Mouse (Mus musculus): ENCODE results near the gene Msh5. TPM values are rescaled to one million over a fixed set of nuclear protein-coding genes. Genes with fewer than 3 reads are reported as not detected.
"Not testable (repeated sequence)": the region's sequence is repeated elsewhere in the genome, so short reads cannot be mapped to it uniquely, and the experiment has no call there.

The Msh5 gene
- total RNA-seq, 2 experiments from 2014 or later: 1.5 to 3.5 TPM

- no peak for DNase-seq
Measured at GRCm38 (mm10) chr17:35023756-35024155, 22.8 kb downstream of the Msh5 start.

GRCm38 (mm10) chr17:35023221-35023620 lies 23.3 kb downstream of the Msh5 start:
- no peak for DNase-seq

GRCm38 (mm10) chr17:35022541-35023060 lies 23.9 kb downstream of the Msh5 start:
- no peak for DNase-seq

GRCm38 (mm10) chr17:35021842-35022477 lies 24.6 kb downstream of the Msh5 start:
- DNase-seq: no peak

- DNase-seq: peak; percentile 95
Measured at GRCm38 (mm10) chr17:35021163-35021808, 25.3 kb downstream of the Msh5 start.

- no peak for DNase-seq
Measured at GRCm38 (mm10) chr17:35020551-35020950, 26.0 kb downstream of the Msh5 start.

GRCm38 (mm10) chr17:35019894-35020293 lies 26.7 kb downstream of the Msh5 start:
- DNase-seq: no peak

GRCm38 (mm10) chr17:35018171-35018570 lies 28.4 kb downstream of the Msh5 start:
- no peak for DNase-seq

- DNase-seq: no peak
Measured at GRCm38 (mm10) chr17:35017706-35018030, 28.9 kb downstream of the Msh5 start.

- DNase-seq: no peak
Measured at GRCm38 (mm10) chr17:35016791-35017705, 29.5 kb downstream of the Msh5 start.

GRCm38 (mm10) chr17:35016376-35016775 lies 30.2 kb downstream of the Msh5 start, which contains the start of gene Vwa7:
TSS of gene Vwa7 (plus strand) at chr17:35016579.
- DNase-seq: peak; percentile 42

- no peak for DNase-seq
Measured at GRCm38 (mm10) chr17:35015296-35015695, 31.2 kb downstream of the Msh5 start.

- no peak for DNase-seq
Measured at GRCm38 (mm10) chr17:35013221-35013620, 33.3 kb downstream of the Msh5 start.

- no peak for DNase-seq
Measured at GRCm38 (mm10) chr17:35012430-35012829, 34.1 kb downstream of the Msh5 start.

- DNase-seq: no peak
Measured at GRCm38 (mm10) chr17:35011440-35011839, 35.1 kb downstream of the Msh5 start.

GRCm38 (mm10) chr17:35009586-35009985 lies 37.0 kb downstream of the Msh5 start:
- DNase-seq: no peak

GRCm38 (mm10) chr17:35007387-35007991 lies 39.1 kb downstream of the Msh5 start:
- DNase-seq: no peak

- DNase-seq: not testable (repeated sequence)
Measured at GRCm38 (mm10) chr17:35005902-35006301, 40.6 kb downstream of the Msh5 start.

GRCm38 (mm10) chr17:35005158-35005557 lies 41.4 kb downstream of the Msh5 start:
- no peak for DNase-seq

- no peak for DNase-seq
Measured at GRCm38 (mm10) chr17:35004075-35004717, 42.3 kb downstream of the Msh5 start.

GRCm38 (mm10) chr17:35003022-35003838 lies 43.3 kb downstream of the Msh5 start:
- DNase-seq: no peak
